In genomic region chr16:55550649-55551312, GRCm38 (mm10) we compare ENCODE assay signal across 8 mouse cellular contexts.
A peak's percentile ranks its signal among the peaks of the same experiment; 100 is the strongest.
DNase-seq lines count a peak whose midpoint lies in the region; ATAC-seq and TF ChIP-seq lines count a peak whose summit lies in the region.

No protein-coding gene starts in this region.

- H3K9ac ChIP-seq in heart, adult 2 months (ENCODE audit: low read depth, low read length), result no peak overlapping the region
- H3K9ac ChIP-seq in stomach, postnatal 0 days (ENCODE audit: low read length), result no peak overlapping the region

- H3K9me3 ChIP-seq in stomach, postnatal 0 days (ENCODE audit: control insufficient read depth, low read length), result no peaks in the 10 kb centered on the region

- DNase-seq in heart, adult 2 months, result peak in 1 of 2 experiments; percentile 24
- DNase-seq in heart, postnatal 14 days, result no peak
- DNase-seq in CD4-positive helper T cell, adult 2 months (ENCODE audit: low read depth, low spot score), result peak; percentile 69
- DNase-seq in layer of hippocampus, postnatal 36 days, result peak; percentile 19 to 34
- DNase-seq in stomach, postnatal 0 days (ENCODE audit: low spot score), result no peak
- DNase-seq in kidney, adult 8-10 months, result no peak
- no peak for DNase-seq in urinary bladder, postnatal 4 days (ENCODE audit: low spot score in 2 of 2)

- 44% methylated on average over 4 of the region's 4 CpGs for WGBS in heart, adult 2 months
- 70% methylated on average over 4 of the region's 4 CpGs for WGBS in stomach, postnatal 0 days

- H3K27ac ChIP-seq in heart, adult 2 months, result peak overlapping the region; percentile 23
- H3K27ac ChIP-seq in cortical plate, adult 2 months (ENCODE audit: insufficient read depth, low read length), result peak overlapping the region; percentile 81
- no peak overlapping the region for H3K27ac ChIP-seq in stomach, postnatal 0 days (replicated peaks)

- H3K4me1 ChIP-seq in heart, adult 2 months (ENCODE audit: control insufficient read depth, insufficient read depth, low read length), result peaks cover 7% of the 10 kb centered on the region
- H3K4me1 ChIP-seq in cortical plate, adult 2 months (ENCODE audit: control insufficient read depth, insufficient read depth, low read length), result peaks cover 5% of the 10 kb centered on the region; the same call in 1 of the 2 replicates
- H3K4me1 ChIP-seq in stomach, postnatal 0 days (replicated peaks; ENCODE audit: control insufficient read depth, insufficient read depth), result no peaks in the 10 kb centered on the region

- intact Hi-C loops in heart, adult 2 months (cut with DNase I), result no loop called here
- intact Hi-C loops in heart, postnatal 14 days (cut with DNase I), result no loop called here

- peak; percentile 66; the same call in 1 of the 2 replicates for ATAC-seq in stomach, postnatal 0 days (ENCODE audit: low FRiP score, low TSS enrichment)

- TF ChIP-seq CTCF in heart, adult 2 months (IDR thresholded peaks at IDR 0.05), result no peak
- TF ChIP-seq CTCF in cortical plate, adult 2 months (IDR thresholded peaks at IDR 0.05; ENCODE audit: extremely low read depth, insufficient read depth, low read length), result no peak
- TF ChIP-seq CTCF in stomach, postnatal 0 days (IDR thresholded peaks at IDR 0.05; ENCODE audit: low read depth), result no peak

- H3K27me3 ChIP-seq in heart, adult 2 months (ENCODE audit: control insufficient read depth, insufficient read depth, low read length), result no peaks in the 10 kb centered on the region
- H3K27me3 ChIP-seq in stomach, postnatal 0 days (ENCODE audit: control insufficient read depth, insufficient read depth, low read length), result no peaks in the 10 kb centered on the region

- H3K4me3 ChIP-seq in heart, adult 2 months, result no peak overlapping the region
- H3K4me3 ChIP-seq in cortical plate, adult 2 months (ENCODE audit: insufficient read depth, low read length), result no peak overlapping the region
- H3K4me3 ChIP-seq in stomach, postnatal 0 days (ENCODE audit: low read depth, low read length), result no peak overlapping the region

- no peak for TF ChIP-seq POLR2A in heart, adult 2 months (IDR thresholded peaks at IDR 0.05; ENCODE audit: insufficient read depth, low read depth, low read length)
- TF ChIP-seq POLR2A in cortical plate, adult 2 months (IDR thresholded peaks at IDR 0.05; ENCODE audit: extremely low read depth, insufficient read depth, low read length), result no peak

- no peaks in the 10 kb centered on the region for H3K79me2 ChIP-seq in heart, adult 2 months (replicated peaks; ENCODE audit: control insufficient read depth, insufficient read depth, low read length)

- H3K36me3 ChIP-seq in heart, adult 2 months (ENCODE audit: control insufficient read depth, insufficient read depth, low read length), result no peaks in the 10 kb centered on the region
- no peaks in the 10 kb centered on the region for H3K36me3 ChIP-seq in stomach, postnatal 0 days (ENCODE audit: control insufficient read depth, insufficient read depth, low read length)

- no peak for TF ChIP-seq EP300 in heart, adult 2 months (IDR thresholded peaks at IDR 0.05; ENCODE audit: insufficient read depth, low read depth, low read length)
- no peak for TF ChIP-seq EP300 in stomach, postnatal 0 days (optimal IDR thresholded peaks at IDR 0.05)

- H3K4me2 ChIP-seq in stomach, postnatal 0 days (replicated peaks; ENCODE audit: low read depth), result no peak overlapping the region

Comparison
In these comparisons a context has a peak if more than half of its experiments do, and no peak if none do; other contexts are left out.
1. DNase-seq: peak in CD4-positive helper T cell, adult 2 months (single experiment) and layer of hippocampus, postnatal 36 days (2 of 2); none in heart, postnatal 14 days (0 of 2), stomach, postnatal 0 days (single experiment), kidney, adult 8-10 months (0 of 2) and urinary bladder, postnatal 4 days (0 of 2).